Mouse (Mus musculus) mouse trophoblast stem cell (cell line): ENCODE results near the gene Sema4c.

ENCODE experiments used
- in situ Hi-C, 2 experiments: fragments of 300-500 bp; cut with MseI, MboI; formaldehyde crosslinking; loops; 2 replicates in 1 of 2; 3 replicates in 1 of 2; pipeline ENCODE4 v1.15.1; 2025

Gene Sema4c

GRCm38 (mm10) chr1:36556553-36557456 lies 1.3 kb downstream of the Sema4c start:
- in situ Hi-C loops = loop anchor here in 1 of 2 experiments (10.0 kb wide), 1 partner anchor 58 kb away; no protein-coding TSS in a partner anchor

GRCm38 (mm10) chr1:36555798-36556395 lies 2.3 kb downstream of the Sema4c start:
- in situ Hi-C loops = loop anchor here in 1 of 2 experiments (10.0 kb wide), 1 partner anchor 59 kb away; no protein-coding TSS in a partner anchor

GRCm38 (mm10) chr1:36554633-36555399 lies 3.3 kb downstream of the Sema4c start:
- in situ Hi-C loops = loop anchor here in 1 of 2 experiments (10.0 kb wide), 1 partner anchor 60 kb away; no protein-coding TSS in a partner anchor

GRCm38 (mm10) chr1:36552506-36552905 lies 5.6 kb downstream of the Sema4c start:
- in situ Hi-C loops = loop anchor here in 1 of 2 experiments (10.0 kb wide), 1 partner anchor 62 kb away; no protein-coding TSS in a partner anchor

GRCm38 (mm10) chr1:36551904-36552303 lies 6.2 kb downstream of the Sema4c start:
- in situ Hi-C loops = loop anchor here in 1 of 2 experiments (10.0 kb wide), 1 partner anchor 63 kb away; no protein-coding TSS in a partner anchor

- in situ Hi-C loops = loop anchor here in 1 of 2 experiments (10.0 kb wide), 1 partner anchor 65 kb away; no protein-coding TSS in a partner anchor
Measured at GRCm38 (mm10) chr1:36550075-36550863, 7.9 kb downstream of the Sema4c start.

- in situ Hi-C loops = loop anchor here in 1 of 2 experiments (10.0 kb wide), 1 partner anchor 135 kb away; the partner anchor contains the start of gene Fam178b
Measured at GRCm38 (mm10) chr1:36549491-36549890, 8.7 kb downstream of the Sema4c start.

- in situ Hi-C loops = loop anchor here in 1 of 2 experiments (10.0 kb wide), 1 partner anchor 136 kb away; the partner anchor contains the start of gene Fam178b
Measured at GRCm38 (mm10) chr1:36548771-36549170, 9.4 kb downstream of the Sema4c start.

GRCm38 (mm10) chr1:36547981-36548598 lies 10.1 kb downstream of the Sema4c start:
- in situ Hi-C loops = loop anchor here in 1 of 2 experiments (10.0 kb wide), 1 partner anchor 137 kb away; the partner anchor contains the start of gene Fam178b

GRCm38 (mm10) chr1:36546888-36547471 lies 11.2 kb downstream of the Sema4c start, which contains the start of gene Ankrd39:
Gene Ankrd39, minus strand, starts transcription at chr1:36547445.
- in situ Hi-C loops = loop anchor here in 1 of 2 experiments (10.0 kb wide), 1 partner anchor 138 kb away; the partner anchor contains the start of gene Fam178b

GRCm38 (mm10) chr1:36545845-36546600 lies 12.1 kb downstream of the Sema4c start:
- in situ Hi-C loops = loop anchor here in 1 of 2 experiments (10.0 kb wide), 1 partner anchor 139 kb away; the partner anchor contains the start of gene Fam178b

GRCm38 (mm10) chr1:36545382-36545781 lies 12.8 kb downstream of the Sema4c start:
- in situ Hi-C loops = loop anchor here in 1 of 2 experiments (10.0 kb wide), 1 partner anchor 139 kb away; the partner anchor contains the start of gene Fam178b

- in situ Hi-C loops = loop anchor here in 1 of 2 experiments (5.0 to 10.0 kb wide), 2 partner anchors 74 to 142 kb away; partner anchors contain the start of gene Fam178b
Measured at GRCm38 (mm10) chr1:36542925-36543324, 15.2 kb downstream of the Sema4c start.

GRCm38 (mm10) chr1:36541844-36542243 lies 16.3 kb downstream of the Sema4c start:
- in situ Hi-C loops = loop anchor here in 1 of 2 experiments (5.0 to 10.0 kb wide), 2 partner anchors 75 to 143 kb away; partner anchors contain the start of gene Fam178b

GRCm38 (mm10) chr1:36540807-36541206 lies 17.3 kb downstream of the Sema4c start:
- in situ Hi-C loops = loop anchor here in 1 of 2 experiments (5.0 to 10.0 kb wide), 2 partner anchors 76 to 144 kb away; partner anchors contain the start of gene Fam178b

GRCm38 (mm10) chr1:36540132-36540531 lies 18.0 kb downstream of the Sema4c start:
- in situ Hi-C loops = loop anchor here in 1 of 2 experiments (5.0 to 10.0 kb wide), 2 partner anchors 77 to 145 kb away; partner anchors contain the start of gene Fam178b

- in situ Hi-C loops = no loop called here
Measured at GRCm38 (mm10) chr1:36539186-36539585, 19.0 kb downstream of the Sema4c start, which contains the start of gene Gm42417. Gene Gm42417, minus strand, starts transcription at chr1:36539429.

GRCm38 (mm10) chr1:36538727-36539126 lies 19.4 kb downstream of the Sema4c start:
- in situ Hi-C loops = no loop called here
